Mouse (Mus musculus): ENCODE measurements around the gene 5730522E02Rik. TPM values are rescaled to one million over a fixed set of nuclear protein-coding genes. Genes with fewer than 3 reads are reported as not detected.

5730522E02Rik gene
- polyA plus RNA-seq, 1 experiment = 8.8 TPM

DNA sequence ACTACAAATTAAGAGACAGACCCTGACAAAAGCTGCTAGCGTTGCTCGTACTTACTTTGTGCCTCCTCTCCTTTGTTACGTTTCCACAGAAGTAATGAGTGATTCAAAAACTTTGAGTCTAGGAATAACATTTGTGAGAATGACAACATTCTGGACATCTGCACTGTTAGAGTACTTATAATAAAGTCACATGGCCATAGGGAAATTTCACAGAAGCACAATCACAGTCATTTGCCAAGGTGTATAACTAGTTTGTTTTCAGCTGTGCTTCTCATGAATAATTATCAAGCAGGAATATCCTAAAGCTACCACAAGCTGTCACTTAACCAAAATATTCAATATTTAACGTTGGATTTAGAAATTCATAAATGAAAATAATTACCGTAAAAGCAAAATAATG is 269.1 kb downstream of the 5730522E02Rik start:
- no peak overlapping the region for H3K27ac ChIP-seq (ENCODE audit: insufficient read depth, low read length)
- H3K4me1 ChIP-seq (ENCODE audit: control insufficient read depth, insufficient read depth, low read length) = peaks cover 1% of the 10 kb centered on the region; the same call in 1 of the 2 replicates
- TF ChIP-seq POLR2A (IDR thresholded peaks at IDR 0.05; ENCODE audit: extremely low read depth, insufficient read depth, low read length) = no peak
- TF ChIP-seq CTCF (IDR thresholded peaks at IDR 0.05; ENCODE audit: extremely low read depth, insufficient read depth, low read length) = no peak
- no peak overlapping the region for H3K4me3 ChIP-seq (ENCODE audit: insufficient read depth, low read length)

- no peak overlapping the region for H3K4me3 ChIP-seq (ENCODE audit: insufficient read depth, low read length)
- TF ChIP-seq POLR2A (IDR thresholded peaks at IDR 0.05; ENCODE audit: extremely low read depth, insufficient read depth, low read length) = no peak
- no peak for TF ChIP-seq CTCF (IDR thresholded peaks at IDR 0.05; ENCODE audit: extremely low read depth, insufficient read depth, low read length)
- H3K27ac ChIP-seq (ENCODE audit: insufficient read depth, low read length) = no peak overlapping the region
- peaks cover 1% of the 10 kb centered on the region; the same call in 1 of the 2 replicates for H3K4me1 ChIP-seq (ENCODE audit: control insufficient read depth, insufficient read depth, low read length)
Measured at GRCm38 (mm10) chr11:25940716-25941294, 269.8 kb downstream of the 5730522E02Rik start.

DNA sequence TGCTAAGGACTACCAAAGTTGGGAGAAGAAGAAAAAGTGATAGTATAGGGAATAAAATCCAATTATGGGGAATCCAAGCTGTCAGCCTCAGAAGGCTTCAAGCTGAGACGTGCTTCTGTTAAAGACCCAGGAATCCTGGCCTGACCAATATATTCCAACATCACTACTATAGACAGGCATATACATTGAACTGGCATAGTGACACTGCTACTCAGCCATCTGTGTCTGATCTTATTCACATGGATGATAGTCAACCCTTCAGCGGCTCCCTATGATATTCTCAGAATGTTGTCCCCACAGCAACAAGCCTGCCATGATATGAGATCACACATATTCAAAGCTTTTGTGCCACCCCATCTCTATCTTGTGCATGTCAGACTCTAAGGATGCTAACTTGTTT is 284.3 kb downstream of the 5730522E02Rik start:
- Histone ChIP-seq H3K4me1 (ENCODE audit: control insufficient read depth, insufficient read depth, low read length) (no peaks in the 10 kb centered on the region), H3K27ac (ENCODE audit: insufficient read depth, low read length) (no peak overlapping the region), H3K4me3 (ENCODE audit: insufficient read depth, low read length) (no peak overlapping the region)
- TF ChIP-seq POLR2A (IDR thresholded peaks at IDR 0.05; ENCODE audit: extremely low read depth, insufficient read depth, low read length) = no peak
- TF ChIP-seq CTCF (IDR thresholded peaks at IDR 0.05; ENCODE audit: extremely low read depth, insufficient read depth, low read length) = no peak

DNA sequence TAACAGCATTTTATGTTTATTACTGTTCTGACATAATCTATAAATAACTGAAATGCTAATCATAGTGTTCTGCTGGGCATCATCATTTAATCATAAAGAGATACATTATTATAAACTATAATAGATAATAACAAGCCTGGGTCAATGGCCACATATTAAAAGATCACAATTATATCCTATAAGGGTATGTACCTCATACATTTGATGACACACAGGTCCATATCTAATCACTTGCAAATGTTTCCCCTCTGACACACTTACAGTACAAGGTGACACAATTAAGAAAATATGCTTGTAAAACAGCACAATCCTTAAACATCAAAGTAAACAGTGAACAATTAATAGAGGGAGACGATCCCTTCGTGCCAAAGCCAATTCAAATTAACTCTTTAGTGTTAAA is 308.2 kb downstream of the 5730522E02Rik start:
- no peaks in the 10 kb centered on the region for H3K4me1 ChIP-seq (ENCODE audit: control insufficient read depth, insufficient read depth, low read length)
- TF ChIP-seq POLR2A (IDR thresholded peaks at IDR 0.05; ENCODE audit: extremely low read depth, insufficient read depth, low read length) = no peak
- TF ChIP-seq CTCF (IDR thresholded peaks at IDR 0.05; ENCODE audit: extremely low read depth, insufficient read depth, low read length) = no peak
- no peak overlapping the region for H3K27ac ChIP-seq (ENCODE audit: insufficient read depth, low read length)
- no peak overlapping the region for H3K4me3 ChIP-seq (ENCODE audit: insufficient read depth, low read length)

DNA sequence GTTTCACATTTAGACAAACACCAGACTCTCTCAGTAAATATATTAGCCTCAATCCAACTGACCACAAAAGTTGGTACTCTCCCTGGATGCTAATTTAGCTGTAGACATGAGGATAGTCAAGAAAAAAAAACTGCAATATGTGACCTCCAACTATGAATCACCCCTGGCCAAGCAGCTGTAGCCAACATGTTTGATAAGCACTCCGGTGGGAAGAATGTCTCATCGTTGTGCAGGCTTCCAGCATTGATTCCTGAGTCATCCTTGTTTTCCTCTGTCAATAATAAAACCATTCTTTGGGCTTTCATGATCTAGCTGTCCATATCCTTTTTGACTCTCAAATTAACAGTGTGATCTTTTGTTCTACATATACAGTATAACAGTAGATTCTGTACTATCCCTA is 308.9 kb downstream of the 5730522E02Rik start:
- TF ChIP-seq CTCF (IDR thresholded peaks at IDR 0.05; ENCODE audit: extremely low read depth, insufficient read depth, low read length) = no peak
- TF ChIP-seq POLR2A (IDR thresholded peaks at IDR 0.05; ENCODE audit: extremely low read depth, insufficient read depth, low read length) = no peak
- no peaks in the 10 kb centered on the region for H3K4me1 ChIP-seq (ENCODE audit: control insufficient read depth, insufficient read depth, low read length)
- H3K27ac ChIP-seq (ENCODE audit: insufficient read depth, low read length) = no peak overlapping the region
- no peak overlapping the region for H3K4me3 ChIP-seq (ENCODE audit: insufficient read depth, low read length)

DNA sequence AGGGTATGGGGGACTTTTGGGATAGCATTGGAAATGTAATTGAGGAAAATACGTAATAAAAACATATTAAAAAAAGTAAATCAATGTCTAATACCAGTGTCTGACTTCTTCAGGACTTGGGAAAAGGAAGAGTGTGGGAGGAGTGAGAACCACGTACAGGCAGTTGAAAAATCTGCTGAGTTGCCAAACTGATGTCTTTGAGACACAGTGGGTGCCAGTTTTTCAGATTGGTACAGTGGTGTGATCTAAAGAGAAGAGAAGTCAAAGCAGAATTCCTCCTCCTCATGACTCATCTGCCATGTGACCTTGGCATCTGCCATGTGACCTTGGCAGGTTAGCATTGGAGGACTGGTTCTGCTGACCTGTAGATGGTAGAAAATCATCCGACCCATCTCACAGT is 316.7 kb downstream of the 5730522E02Rik start:
- Histone ChIP-seq H3K27ac (ENCODE audit: insufficient read depth, low read length) (no peak overlapping the region), H3K4me1 (ENCODE audit: control insufficient read depth, insufficient read depth, low read length) (no peaks in the 10 kb centered on the region; the same call in 1 of the 2 replicates), H3K4me3 (ENCODE audit: insufficient read depth, low read length) (no peak overlapping the region)
- TF ChIP-seq CTCF (IDR thresholded peaks at IDR 0.05; ENCODE audit: extremely low read depth, insufficient read depth, low read length) (no peak), POLR2A (IDR thresholded peaks at IDR 0.05; ENCODE audit: extremely low read depth, insufficient read depth, low read length) (no peak)

DNA sequence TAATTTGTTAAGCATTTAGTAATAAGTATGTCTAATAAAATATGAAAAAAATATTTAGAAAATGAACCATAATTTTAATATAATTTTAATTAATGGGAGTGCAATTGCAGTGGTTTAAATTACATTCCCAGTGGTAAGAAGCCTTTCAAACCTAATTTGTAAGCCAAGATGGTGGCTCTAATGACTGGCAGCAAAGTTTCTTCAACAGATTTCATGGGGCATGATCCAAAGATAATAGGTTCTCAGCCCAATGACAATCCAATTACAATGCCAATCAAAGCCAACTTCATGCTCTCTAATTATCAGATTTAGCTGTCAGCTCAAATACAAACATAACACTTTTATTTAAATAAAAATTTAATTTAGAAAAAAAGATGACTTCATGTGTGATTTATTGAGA is 337.6 kb downstream of the 5730522E02Rik start:
- peaks cover 2% of the 10 kb centered on the region; the same call in 1 of the 2 replicates for H3K4me1 ChIP-seq (ENCODE audit: control insufficient read depth, insufficient read depth, low read length)
- TF ChIP-seq CTCF (IDR thresholded peaks at IDR 0.05; ENCODE audit: extremely low read depth, insufficient read depth, low read length) (no peak), POLR2A (IDR thresholded peaks at IDR 0.05; ENCODE audit: extremely low read depth, insufficient read depth, low read length) (no peak)
- H3K4me3 ChIP-seq (ENCODE audit: insufficient read depth, low read length) = no peak overlapping the region
- no peak overlapping the region for H3K27ac ChIP-seq (ENCODE audit: insufficient read depth, low read length)

GRCm38 (mm10) chr11:25872317-25872716 is 338.2 kb downstream of the 5730522E02Rik start:
- no peak for TF ChIP-seq CTCF (IDR thresholded peaks at IDR 0.05; ENCODE audit: extremely low read depth, insufficient read depth, low read length)
- no peak for TF ChIP-seq POLR2A (IDR thresholded peaks at IDR 0.05; ENCODE audit: extremely low read depth, insufficient read depth, low read length)
- Histone ChIP-seq H3K27ac (ENCODE audit: insufficient read depth, low read length) (no peak overlapping the region), H3K4me3 (ENCODE audit: insufficient read depth, low read length) (no peak overlapping the region), H3K4me1 (ENCODE audit: control insufficient read depth, insufficient read depth, low read length) (peaks cover 2% of the 10 kb centered on the region; the same call in 1 of the 2 replicates)

DNA sequence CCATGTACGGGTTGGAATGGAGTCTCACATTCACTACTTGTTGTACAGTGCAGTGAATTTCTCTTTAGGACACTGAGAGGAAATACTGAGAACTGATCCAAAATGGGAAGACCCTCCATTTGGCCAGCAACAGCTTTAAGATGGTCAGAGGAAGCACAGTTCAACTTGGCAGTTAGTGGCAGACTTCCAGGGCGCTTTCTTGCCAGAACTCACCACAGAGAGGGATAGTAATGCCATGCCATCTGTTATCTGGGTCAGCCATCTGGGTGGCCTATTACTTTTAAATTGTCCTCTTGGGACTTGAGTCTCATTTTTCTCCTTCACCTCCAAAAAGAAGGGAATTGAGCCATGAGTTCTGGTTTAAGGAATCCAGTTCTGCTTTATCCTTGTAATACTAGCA is 344.3 kb downstream of the 5730522E02Rik start:
- Histone ChIP-seq H3K27ac (ENCODE audit: insufficient read depth, low read length) (no peak overlapping the region), H3K4me3 (ENCODE audit: insufficient read depth, low read length) (no peak overlapping the region), H3K4me1 (ENCODE audit: control insufficient read depth, insufficient read depth, low read length) (no peaks in the 10 kb centered on the region; the same call in 1 of the 2 replicates)
- TF ChIP-seq POLR2A (IDR thresholded peaks at IDR 0.05; ENCODE audit: extremely low read depth, insufficient read depth, low read length) = no peak
- no peak for TF ChIP-seq CTCF (IDR thresholded peaks at IDR 0.05; ENCODE audit: extremely low read depth, insufficient read depth, low read length)

GRCm38 (mm10) chr11:25862686-25863085 is 347.9 kb downstream of the 5730522E02Rik start:
- Histone ChIP-seq H3K4me1 (ENCODE audit: control insufficient read depth, insufficient read depth, low read length) (peaks cover 2% of the 10 kb centered on the region; the same call in 1 of the 2 replicates), H3K27ac (ENCODE audit: insufficient read depth, low read length) (no peak overlapping the region), H3K4me3 (ENCODE audit: insufficient read depth, low read length) (peak overlapping the region; percentile 8; the same call in 1 of the 2 replicates)
- TF ChIP-seq POLR2A (IDR thresholded peaks at IDR 0.05; ENCODE audit: extremely low read depth, insufficient read depth, low read length) (no peak), CTCF (IDR thresholded peaks at IDR 0.05; ENCODE audit: extremely low read depth, insufficient read depth, low read length) (peak; percentile 73)
